Mouse (Mus musculus) cerebellum, postnatal 36 days (tissue): ENCODE measurements around the gene Tpst1.
A peak's percentile ranks its signal among the peaks of the same experiment; 100 is the strongest.

ENCODE experiments used
- DNase-seq, 2 experiments: peaks; one replicate each; pipeline ENCODE4 v3.0.0; 2021 to 2022; ENCODE audit warnings: mixed read lengths in 2 of 2

Gene Tpst1

GRCm38 (mm10) chr5:130144334-130145312 lies 71.5 kb downstream of the Tpst1 start, which contains the start of gene Kctd7:
Gene Kctd7, plus strand, starts transcription at chr5:130144861.
- peak; percentile 96 to 97 for DNase-seq

DNA sequence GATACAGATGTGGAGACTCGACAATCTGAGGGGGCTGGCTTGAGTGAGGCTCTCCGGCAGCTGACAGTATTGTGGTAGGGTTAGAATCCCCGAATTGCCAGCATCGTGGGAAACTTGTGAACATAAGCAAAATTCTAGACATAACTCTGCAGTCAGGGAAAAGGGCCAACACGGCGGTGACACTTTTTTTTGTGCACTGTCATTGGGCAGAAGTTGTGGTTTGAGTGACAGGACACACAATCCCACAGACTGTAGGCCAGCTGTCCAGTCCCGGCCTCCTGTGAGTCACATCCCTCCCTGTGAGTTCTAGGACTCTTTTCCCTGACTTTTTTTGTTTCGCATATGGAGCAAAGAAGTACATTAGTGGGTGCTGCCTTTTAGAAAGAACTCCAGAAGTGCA lies 72.8 kb downstream of the Tpst1 start:
- DNase-seq, result no peak

DNA sequence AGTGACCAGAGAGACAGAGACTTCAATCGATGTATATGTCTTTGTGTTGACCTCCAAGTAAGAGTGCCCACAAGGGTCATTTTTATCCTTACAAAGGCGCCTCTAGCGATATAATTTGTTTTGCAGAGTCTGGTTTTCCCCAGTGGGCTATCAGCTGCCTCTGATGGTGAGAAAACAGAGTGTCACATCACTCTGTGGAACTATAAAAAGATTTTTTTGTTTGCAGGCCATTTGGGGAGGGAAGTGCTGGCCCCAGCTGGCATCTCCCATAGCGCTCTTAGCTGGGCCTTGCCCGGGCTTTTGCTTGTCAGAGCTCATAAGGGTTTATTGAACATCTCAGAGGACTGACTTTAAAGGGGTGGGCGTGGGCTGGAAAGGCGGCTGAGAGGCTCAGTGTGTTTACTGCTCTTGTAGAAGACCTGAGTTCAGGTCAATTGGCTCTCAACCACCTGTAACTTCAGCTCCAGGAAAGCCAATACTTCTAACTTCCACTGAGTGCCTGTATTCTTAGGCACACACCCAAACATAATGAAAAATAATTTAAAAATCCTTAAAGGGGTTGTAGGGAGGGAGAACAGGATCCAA lies 76.7 kb downstream of the Tpst1 start:
- DNase-seq, result no peak

GRCm38 (mm10) chr5:130154286-130154685 lies 81.2 kb downstream of the Tpst1 start:
- no peak for DNase-seq

DNA sequence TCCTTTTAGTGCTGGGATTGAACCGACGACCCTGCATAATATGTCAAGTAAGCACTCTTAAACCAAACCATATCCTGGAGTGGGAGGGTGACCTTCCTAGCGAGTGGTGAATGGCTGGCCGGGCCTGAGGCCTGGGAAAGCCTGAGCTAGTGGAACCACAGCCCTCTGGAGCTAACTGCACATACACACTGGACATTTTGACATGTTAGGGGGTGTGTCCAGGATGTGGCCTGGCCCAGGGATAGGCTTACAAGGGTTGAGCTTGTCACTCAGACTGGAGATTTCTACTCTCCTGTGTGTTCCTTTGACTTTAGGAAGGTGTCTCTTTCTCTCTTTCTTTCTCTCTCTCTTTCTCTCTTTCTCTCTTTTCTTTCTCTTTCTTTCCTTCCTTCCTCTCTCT lies 85.4 kb downstream of the Tpst1 start:
- DNase-seq, result no peak

- DNase-seq, result no peak
Observed at GRCm38 (mm10) chr5:130159761-130160201, 86.7 kb downstream of the Tpst1 start.

GRCm38 (mm10) chr5:130163670-130164069 lies 90.5 kb downstream of the Tpst1 start:
- peak; percentile 78 to 85 for DNase-seq

DNA sequence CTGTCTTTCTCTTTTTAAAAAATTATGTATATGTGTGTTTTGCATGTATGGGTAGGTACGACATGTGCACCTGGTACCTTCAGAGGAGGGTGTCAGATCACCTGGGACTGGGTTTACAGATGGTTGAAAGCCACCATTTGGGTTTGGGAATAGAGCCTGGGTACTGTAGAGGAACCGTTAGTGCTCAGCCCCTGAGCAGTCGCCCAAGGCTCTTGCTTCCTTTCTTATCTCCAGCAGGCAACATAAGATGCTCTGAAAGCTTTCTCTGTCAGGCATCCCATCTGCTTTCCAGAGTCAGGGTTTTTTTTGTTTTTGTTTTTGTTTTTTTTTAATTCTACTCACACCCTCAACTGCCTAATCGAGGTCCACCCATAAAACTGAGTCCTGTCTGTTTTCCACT lies 92.1 kb downstream of the Tpst1 start:
- DNase-seq, result no peak

- DNase-seq, result no peak
Observed at GRCm38 (mm10) chr5:130169109-130169508, 96.0 kb downstream of the Tpst1 start.

GRCm38 (mm10) chr5:130170666-130171422 lies 97.7 kb downstream of the Tpst1 start:
- DNase-seq, result no peak

DNA sequence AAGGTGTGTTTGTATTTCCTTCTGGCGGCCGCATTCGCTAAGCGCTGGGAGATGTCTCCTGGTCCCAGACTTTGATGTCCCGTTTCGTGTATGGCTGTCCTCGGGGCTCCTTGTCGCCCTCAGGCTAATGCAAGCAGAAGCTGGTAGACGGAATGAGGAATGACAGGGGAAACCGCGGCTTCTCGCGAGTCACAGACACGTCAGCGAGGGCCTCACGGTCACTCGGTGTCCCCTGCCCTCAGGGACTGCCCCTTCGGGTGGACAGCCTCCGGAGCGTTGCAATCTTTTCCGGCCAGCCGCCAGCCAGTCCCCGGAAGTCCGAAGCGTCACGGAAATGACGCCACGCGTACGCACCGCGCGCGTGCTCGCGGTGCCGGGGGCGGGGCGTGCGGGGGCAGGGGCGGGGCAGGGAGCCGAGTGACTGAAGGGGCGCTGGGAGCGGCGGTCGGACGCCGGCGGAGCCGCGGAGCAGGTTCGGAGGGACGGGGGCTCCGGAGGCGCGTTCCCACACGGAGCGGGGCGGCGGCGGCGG lies 98.4 kb downstream of the Tpst1 start, which contains the start of gene Rabgef1:
TSS of gene Rabgef1 (plus strand) at position 376 of the 532 bp plus-strand sequence.
- DNase-seq, result peak; percentile 92 to 95

GRCm38 (mm10) chr5:130171956-130172601 lies 99.0 kb downstream of the Tpst1 start:
- peak in 1 of 2 experiments; percentile 55 for DNase-seq

GRCm38 (mm10) chr5:130173012-130173411 lies 99.9 kb downstream of the Tpst1 start:
- DNase-seq, result no peak

DNA sequence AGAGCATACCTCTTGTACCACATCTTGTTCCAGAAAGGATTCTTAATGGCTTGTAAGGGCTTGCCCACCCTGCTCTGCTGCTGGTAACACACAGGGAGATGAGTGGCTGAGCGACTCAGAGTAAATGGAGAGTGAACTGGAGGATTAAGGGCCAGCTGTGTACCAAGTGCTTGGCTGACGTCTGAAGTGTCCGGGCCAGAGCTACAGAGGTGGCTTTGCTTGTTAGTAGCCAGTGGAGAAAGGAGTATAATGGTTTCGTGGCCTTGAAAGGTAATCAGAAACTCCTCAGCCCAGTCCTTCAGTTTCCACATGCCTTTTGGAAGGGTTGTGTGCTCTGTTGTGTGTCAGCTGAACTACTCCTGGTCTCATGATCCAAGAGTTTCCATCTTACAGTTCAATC lies 104.7 kb downstream of the Tpst1 start:
- no peak for DNase-seq

- no peak for DNase-seq
Observed at GRCm38 (mm10) chr5:130180362-130180761, 107.2 kb downstream of the Tpst1 start.

- DNase-seq, result no peak
Observed at GRCm38 (mm10) chr5:130181740-130182540, 108.8 kb downstream of the Tpst1 start.

GRCm38 (mm10) chr5:130182541-130182821 lies 109.4 kb downstream of the Tpst1 start:
- no peak for DNase-seq

DNA sequence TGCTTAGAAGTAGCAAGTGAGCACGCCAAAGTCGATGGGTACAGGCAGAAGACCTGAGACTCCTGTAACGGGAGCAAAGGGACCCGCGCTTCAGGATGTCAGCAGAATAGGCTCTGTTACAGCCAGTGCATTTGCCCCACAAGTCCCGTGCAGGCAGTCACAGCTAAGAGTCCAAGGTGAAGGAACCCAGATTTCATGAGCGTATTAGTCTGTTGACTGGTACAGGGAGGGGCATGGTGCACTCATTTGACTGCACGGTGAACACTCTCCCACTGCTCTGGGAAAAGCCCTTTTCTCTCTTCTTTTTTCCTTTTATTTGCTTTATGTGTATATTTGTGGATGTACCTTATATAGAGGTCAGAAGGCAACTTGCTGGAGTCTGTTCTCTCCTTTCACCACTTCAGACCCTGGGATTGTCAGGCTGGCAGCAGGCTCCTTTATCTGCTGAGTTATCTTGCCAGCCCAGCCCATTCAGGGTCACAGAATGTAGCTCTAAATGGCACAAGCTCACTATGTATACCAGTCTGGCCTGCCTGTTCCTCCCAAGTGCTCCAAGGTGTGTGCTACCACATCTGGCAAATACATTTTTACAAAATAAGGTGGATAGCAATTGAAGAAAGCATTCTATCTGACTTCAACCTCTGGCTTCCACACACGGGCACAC lies 111.2 kb downstream of the Tpst1 start:
- no peak for DNase-seq

DNA sequence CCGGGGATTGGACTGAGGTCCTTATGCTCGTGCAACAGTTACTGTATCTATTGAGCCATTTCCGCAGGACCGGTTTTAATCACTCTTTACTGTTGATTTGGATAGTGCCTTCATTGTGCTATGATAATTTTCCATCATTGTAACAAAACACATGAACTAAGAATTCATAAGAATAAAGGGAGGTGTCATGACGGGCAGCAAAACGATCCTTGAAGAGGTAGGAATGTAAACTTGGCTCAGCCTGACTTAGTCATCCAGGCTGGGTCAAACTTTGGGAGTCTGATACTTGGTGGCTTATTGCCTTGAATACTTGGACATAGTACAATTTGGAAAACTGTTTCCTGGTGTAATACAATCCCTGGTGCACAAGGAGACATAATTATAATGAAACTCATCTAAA lies 112.2 kb downstream of the Tpst1 start:
- DNase-seq, result no peak
